Mouse (Mus musculus) retina, adult 2 months (tissue): ENCODE measurements around the gene Notch2.

Experiments used
- DNase-seq: peaks from one replicate; pipeline ENCODE4 v3.0.0-alpha.2; 2012; ENCODE audit warnings: low read depth, low spot score

The Notch2 gene

DNA sequence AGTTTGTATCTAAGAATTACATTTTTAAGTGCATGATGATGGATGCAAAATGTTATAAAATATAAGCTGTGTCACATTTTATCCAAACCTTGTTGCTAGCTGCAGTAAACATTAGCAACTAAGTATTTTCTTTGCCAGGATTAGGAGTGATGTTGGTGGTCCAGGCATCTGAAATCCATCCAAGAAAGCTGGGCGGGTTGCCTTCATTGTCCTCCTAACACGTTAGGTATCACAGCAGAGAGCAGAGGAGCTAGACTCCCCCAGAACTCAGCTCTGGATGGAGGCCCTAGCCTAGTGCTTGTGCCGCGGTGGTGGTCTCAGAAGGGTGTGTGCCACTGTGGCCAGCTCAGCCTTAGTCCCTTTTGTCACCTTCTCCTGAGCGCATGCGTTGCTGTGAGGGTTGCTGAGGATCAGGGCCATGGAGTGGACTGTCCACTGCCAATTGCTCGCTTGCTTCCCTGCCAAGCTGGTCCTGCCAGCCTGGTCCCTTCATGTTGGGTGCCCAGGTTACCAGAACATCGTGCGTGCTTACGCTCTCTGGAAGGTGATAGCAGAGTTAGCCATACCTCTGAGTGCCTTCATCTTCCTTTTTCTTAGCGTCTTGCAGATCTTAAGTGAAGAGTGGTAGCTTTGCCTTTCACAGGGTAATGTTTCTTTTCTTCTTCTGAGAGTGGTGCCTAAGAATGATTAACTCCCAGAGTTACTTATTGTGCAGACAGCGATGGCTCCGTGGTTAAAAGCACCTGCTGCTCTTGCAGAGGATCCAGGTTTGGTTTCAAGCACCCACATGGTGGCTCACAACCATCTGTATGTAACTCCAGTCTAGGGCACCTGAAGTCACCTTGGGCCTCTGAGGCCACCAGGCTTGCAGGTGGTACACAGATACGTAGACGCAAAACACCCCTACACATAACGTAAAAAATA lies 39.4 kb downstream of the Notch2 start:
- DNase-seq = no peak

- no peak for DNase-seq
Observed at GRCm38 (mm10) chr3:98053817-98054216, 40.5 kb downstream of the Notch2 start.

DNA sequence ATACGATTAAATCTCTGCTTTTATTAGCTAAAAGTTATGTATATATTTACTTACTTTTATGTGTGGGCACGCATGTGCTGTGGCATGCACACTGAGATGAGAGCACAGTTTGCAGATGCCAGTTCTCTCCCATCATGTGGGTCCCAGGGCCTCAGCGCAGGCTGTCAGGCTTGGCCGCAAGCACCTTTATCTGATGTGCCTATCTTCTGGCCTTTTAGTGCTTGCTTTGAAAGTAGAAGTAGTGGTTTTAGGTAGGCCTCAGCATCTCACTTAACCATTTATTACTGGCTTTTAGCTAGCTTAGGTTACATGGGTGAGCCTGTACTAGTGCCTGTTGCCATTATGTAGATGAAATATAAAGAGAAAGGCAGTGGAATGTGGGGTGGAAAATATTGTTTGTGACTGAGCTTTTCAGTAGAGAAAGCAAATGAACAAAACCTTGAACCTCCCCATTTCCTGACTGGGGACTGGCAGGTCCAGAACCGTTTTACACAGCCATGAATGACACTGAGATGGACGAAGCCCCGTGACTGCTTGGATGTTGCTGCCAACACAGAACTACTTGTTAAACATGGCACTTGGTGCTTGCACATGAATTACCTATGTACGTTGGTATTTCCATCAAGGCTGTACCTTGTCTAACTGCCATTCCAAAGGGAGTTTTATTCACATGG lies 41.1 kb downstream of the Notch2 start:
- DNase-seq = no peak

- no peak for DNase-seq
Observed at GRCm38 (mm10) chr3:98055008-98055345, 41.6 kb downstream of the Notch2 start.

DNA sequence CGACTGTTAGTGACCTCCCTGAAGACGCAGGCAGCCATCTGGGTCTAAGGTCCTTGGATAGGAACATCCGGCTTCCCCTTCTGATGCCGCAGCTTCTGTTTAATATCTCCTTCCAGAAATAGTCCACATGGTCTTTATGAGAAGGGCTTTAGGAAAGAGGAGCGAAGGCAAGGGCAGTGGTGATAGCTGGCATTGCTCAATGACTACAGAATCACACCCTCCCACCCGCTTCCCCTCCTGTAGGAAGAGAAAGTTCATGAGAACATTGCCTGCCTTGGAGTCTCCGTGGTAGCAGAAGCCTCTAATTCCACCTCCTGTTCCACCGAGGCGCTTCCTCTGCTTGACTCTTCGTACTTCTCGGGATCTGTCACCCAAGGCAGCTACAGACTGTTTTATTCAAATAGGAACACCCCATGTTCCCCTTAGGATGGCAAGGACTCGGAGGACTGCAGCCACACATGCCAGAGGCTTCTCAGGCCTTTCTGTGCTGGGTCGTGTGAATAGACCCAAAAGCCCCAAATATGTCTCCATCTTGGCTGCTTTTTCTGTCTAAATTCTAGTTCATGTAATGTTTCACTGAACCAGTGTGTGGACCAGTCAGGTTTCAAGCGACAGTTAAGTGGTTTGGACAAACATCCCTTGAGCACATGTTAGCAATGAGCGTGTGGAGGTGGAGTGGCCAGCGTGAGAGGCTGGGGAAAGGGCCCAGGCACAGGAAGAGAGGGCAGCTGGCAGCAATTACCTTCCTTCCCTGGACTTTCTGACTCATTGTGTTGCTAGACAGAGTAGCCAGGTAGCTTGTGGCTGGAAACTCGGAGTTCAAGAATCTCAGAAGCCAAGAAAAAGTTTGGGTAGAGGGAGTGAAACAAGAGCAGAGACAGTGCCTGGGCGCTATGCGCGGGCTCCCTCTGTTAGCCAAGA lies 42.7 kb downstream of the Notch2 start:
- no peak for DNase-seq

- no peak for DNase-seq
Observed at GRCm38 (mm10) chr3:98056956-98057365, 43.6 kb downstream of the Notch2 start.

- no peak for DNase-seq
Observed at GRCm38 (mm10) chr3:98059076-98059475, 45.7 kb downstream of the Notch2 start.

- DNase-seq = no peak
Observed at GRCm38 (mm10) chr3:98060981-98061660, 47.8 kb downstream of the Notch2 start.

DNA sequence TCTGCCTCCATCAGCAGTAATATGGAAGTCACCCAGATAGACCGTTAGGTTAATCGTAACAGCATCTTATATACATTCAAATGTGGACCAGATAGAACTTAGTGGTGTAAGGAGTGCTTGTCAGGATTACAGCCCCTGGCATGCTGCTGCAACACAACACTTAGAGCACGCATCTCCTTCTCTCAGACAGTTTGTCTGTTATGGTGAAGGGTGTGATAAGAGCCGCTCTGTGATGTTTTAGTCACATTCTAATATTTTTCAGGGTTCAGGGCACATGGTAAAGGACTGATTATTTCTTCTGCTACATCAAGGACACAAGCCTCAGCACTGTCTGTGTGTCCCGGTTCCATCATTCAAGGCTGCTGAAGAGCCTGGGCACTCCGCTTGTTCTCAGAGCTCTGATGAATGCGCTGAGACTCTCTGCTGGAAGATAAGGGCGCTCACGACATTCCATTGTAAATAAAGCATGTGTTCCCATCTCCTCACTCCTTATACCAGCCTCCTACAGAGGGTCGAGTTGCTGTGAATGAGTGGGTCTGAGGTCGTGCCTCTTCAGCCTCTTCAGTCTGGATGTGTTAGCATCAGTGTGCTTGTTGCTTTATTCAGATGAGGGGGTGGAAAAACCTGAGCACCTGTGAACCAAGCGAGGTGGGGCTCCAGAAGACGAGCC lies 48.5 kb downstream of the Notch2 start:
- no peak for DNase-seq

DNA sequence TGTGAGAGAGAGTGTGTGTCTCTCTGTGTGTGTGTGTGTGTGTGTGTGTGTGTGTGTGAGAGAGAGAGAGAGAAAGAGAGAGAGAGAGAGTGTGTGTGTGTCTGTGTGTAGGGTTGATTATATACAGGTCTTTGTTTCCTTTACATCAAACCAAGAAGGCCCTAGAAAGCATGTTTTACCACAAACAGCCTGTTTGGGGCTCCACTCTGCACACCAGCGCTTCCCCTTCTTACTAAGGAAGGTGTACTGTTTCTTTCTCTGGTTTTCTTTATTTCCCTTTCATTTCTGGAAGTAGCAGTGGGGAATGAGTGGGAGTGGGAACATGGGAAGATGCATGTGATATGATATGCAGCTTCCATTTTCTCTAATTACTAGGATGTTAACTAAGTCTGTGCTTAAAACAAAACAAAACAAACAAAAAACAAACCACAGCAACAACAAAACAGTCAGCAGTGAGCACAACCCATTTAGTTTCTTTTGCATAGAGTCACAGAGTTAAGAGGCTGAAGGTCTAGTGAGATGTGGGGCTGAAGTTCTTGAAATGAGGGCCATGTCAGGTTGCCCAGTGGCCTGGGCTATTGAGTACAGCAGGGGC lies 49.4 kb downstream of the Notch2 start:
- DNase-seq = no peak

DNA sequence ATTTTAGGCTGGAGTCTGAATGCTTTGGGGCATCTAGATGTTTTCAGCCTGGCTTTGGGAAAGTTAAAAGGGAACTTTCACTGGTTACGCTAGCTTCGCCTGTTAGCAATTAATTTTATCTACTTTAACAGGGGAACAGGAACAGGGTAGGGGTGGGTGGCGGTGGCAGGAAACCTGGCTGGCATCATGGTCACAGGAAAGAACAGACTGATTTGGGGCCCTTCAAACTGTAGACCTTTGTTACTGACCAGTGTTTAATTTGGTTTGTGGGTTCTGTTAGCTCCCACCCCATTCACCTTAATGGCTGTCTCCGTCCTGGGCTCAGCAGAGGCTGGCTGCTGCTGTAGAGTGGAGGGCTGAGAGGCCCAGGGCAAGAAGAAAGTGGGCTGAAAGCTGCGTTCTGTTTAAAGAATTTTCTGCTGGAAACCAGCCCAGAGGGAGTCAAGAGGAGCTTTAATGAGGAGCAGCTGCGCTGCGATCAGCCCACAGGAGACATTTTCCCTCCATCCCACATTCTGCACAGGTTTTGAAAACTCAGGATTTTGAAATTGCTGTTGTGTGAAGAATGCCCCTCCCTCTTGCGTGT lies 50.0 kb downstream of the Notch2 start:
- DNase-seq = no peak

- no peak for DNase-seq
Observed at GRCm38 (mm10) chr3:98063833-98064232, 50.5 kb downstream of the Notch2 start.

DNA sequence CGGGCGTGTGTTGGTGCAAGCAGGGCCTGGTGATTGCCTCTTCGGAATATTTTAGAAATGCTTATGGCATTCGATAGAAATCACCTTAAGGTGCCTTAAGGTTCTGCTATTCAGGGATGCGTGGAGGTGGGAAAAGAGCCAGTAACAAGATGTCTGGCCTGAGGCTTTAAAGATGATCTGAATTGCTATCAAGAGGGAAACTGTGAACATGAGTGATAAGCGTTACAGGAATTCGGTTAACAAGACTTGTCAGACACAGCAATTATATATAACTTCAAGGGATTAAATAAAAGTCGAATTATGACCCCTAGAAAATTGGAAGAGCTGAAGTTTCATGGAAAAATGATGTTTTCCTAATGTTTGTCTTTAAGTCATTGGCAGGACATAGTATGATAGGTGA lies 51.7 kb downstream of the Notch2 start:
- no peak for DNase-seq

DNA sequence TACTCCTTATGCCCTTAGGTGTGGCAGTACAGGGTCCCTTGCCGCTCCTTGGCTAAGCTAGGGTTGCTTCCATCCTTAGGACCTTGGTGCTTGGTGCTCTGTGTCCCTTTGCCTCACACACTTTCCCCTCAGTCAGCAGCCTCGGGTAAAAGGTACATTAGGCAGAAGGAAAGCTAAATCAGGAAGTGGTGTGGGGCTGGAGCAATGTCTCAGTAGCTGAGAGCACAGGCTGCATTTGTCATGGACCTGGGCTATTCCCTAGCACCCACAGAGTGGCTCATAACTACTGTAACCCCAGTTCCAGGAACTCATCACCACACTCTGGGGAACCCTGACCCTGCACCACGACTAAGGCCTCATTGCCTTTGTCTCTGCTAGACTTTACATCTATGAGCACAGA lies 53.1 kb downstream of the Notch2 start:
- no peak for DNase-seq

DNA sequence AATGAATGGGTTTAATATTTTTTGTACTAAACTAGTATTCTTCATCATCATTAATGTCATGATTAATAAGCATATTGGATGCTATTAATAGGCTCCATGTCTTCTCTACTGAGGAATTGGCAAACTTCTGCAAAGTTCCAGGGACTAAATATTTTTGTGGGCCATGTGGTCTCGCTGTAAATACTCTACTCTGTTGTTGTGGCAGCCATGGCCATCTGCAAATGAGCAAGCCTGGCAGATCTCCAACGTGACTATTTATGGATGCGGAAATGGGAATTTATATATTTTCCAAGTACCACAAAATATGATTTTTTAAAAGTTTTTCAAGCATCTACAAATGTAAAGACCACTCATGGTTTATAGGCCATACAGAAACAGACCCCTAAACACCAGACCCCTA lies 54.1 kb downstream of the Notch2 start:
- no peak for DNase-seq

- no peak for DNase-seq
Observed at GRCm38 (mm10) chr3:98067852-98068491, 54.6 kb downstream of the Notch2 start.

GRCm38 (mm10) chr3:98069161-98069560 lies 55.8 kb downstream of the Notch2 start:
- DNase-seq = no peak

DNA sequence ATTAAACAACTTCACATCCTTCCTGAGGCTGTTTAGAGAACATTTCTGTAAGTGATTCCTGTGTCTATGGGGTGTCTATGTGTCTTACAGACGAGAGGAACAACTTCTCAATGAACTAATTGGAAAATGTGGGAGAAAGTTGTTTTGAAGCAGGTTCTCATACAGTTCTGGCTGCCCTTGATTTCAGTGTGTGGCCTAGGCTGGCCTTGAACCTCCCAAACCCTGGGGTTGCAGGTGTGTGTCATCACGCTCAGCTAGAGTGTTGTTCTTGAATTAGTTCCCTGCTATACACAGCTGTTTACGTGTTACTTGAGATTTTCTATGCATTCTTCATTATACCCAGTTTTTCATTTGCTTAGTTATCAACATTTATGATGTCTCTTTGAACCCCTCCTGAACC lies 56.5 kb downstream of the Notch2 start:
- no peak for DNase-seq

DNA sequence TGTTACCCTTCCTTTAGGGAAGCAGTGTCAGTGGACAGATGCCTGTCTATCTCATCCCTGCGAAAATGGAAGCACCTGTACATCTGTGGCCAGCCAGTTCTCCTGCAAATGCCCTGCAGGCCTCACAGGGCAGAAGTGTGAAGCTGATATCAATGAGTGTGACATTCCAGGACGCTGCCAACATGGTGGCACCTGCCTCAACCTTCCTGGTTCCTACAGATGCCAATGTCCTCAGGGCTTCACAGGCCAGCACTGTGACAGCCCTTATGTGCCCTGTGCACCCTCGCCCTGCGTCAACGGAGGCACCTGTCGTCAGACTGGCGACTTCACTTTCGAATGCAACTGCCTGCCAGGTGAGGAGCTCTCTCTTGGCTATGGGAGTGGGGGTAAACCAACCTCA lies 59.2 kb downstream of the Notch2 start:
- DNase-seq = no peak

DNA sequence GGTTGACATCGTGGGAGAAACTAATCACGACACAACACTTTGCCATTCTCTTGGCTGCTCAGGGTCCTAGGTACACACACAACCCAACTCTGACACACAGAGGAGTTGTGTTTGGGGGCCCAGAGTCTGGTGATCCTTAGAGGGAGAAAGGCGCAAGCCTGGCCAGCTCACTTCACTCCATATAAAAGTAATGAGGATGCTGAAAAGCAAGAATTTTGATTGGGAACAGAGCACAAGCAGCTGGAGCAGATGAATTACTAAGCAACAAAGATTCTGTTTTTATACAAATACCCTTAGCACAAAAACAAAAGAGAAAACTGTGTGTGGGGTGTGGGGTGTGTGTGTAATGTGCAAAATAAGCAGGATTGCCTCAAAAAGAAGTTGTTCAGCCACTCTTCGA lies 60.2 kb downstream of the Notch2 start:
- DNase-seq = no peak
